Mouse (Mus musculus): ENCODE measurements around the gene Mob3a. TPM values are rescaled to one million over a fixed set of nuclear protein-coding genes. Genes with fewer than 3 reads are reported as not detected.

Gene Mob3a
- polyA plus RNA-seq (2012; rRNA removed), result 15.0 and 20.9 TPM in 2 replicates

DNA sequence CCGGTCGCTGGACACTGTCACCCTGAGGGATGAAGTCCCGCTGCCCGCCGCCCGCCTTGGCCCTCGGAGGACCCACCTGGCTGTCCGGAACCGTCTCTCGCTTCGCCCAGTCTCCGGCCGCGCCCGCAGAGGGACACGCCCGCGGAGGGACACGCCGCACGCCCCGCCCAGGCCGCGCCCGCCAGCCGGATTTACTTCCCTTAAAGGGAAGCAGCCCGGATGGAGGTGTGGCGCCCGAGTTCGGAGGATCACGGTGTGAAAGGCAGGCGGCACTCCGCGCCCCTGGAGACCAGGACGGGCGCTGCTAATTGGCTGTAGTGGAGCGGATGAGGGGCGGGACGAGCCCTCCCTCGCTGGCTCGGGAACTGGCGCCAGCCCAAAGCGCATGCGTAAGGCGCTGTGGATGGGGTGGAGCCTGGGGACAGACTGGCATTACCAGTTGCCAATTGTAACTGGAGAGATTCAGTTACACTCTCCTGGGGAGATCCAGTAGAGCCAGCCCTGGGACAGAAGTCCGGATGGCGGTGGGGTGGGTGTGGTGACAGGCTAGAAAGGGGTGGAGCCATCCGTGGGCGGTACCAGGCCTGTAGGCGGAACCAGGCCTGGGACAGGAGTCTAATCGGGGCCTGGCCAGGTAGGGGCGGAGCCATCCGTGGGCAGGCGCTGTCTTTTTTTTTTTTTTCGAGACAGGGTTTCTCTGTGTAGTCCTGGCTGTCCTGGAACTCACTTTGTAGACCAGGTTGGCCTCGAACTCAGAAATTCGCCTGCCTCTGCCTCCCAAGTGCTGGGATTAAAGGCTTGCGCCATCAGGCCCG is at the start of gene Mob3a, which contains the start of gene Izumo4:
Gene Mob3a, minus strand, starts transcription at position 257 of the 815 bp plus-strand sequence.
Gene Izumo4, plus strand, starts transcription at position 464 of the 815 bp plus-strand sequence.

DNA sequence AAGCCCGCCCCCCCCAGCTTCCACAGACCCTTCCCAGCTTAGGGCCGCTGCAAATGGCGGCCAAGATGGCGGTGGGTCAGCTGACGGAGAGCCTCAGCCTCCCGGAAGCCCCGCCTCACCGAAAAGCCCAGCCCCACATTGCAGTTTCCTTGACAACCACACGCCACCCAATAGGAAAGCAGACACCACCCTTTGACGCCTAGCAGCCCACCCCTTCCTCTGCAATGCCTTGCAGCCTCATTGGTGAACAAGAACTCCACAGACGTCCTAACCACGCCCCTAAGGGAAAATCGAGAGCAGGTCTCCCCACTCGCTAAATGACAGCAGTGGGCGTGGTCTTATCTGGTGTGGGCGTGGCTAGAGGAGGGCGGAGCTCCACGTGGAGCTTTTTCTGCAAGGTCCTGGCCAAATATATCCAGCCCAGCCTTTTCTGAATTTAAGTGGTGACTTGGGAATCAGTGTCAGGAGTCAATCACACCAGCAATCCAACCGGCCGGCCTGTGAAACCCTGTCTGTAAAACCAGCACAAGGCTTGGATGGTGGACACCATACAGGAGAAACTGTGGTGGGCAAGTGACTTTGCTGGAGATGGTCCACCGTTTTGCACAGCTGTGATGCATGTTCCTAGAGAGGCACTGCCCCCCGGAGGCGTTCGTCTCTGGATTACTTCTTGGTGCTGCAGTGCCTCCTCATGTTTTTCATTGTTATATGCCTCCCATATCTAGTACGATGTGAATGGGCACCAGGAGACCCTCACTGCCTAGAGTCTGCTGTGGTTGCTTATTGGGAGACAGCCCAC is 40.6 kb upstream of the Mob3a start, which contains the start of gene Ap3d1:
Gene Ap3d1, minus strand, starts transcription at position 85 of the 799 bp plus-strand sequence.

DNA sequence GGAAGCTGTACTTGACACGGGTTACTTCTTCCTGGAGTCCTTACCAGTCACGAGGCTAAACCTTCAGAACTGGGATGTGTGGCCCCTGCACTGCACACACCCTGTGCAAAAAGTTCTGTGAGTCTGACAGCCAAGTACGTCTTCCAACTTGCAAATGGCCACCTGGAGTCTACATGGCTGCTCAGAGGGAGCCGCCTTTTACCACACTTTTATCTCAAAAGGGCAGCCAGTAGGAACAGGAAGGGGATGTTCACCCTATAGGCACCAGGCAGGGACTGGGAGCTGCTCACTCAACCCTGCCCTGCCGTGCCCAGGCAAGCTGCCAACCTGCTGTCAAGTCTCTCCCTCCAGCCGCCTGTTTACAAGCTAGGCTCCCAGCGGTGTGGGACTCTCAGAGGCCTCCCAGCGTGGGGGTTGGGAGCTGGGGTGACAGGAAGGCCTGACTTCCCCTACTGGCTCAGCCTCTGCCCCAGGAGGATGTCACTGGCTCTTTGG is 23.8 kb downstream of the Mob3a start, which contains the start of gene Mknk2:
Gene Mknk2, minus strand, starts transcription at position 171 of the 495 bp plus-strand sequence.

DNA sequence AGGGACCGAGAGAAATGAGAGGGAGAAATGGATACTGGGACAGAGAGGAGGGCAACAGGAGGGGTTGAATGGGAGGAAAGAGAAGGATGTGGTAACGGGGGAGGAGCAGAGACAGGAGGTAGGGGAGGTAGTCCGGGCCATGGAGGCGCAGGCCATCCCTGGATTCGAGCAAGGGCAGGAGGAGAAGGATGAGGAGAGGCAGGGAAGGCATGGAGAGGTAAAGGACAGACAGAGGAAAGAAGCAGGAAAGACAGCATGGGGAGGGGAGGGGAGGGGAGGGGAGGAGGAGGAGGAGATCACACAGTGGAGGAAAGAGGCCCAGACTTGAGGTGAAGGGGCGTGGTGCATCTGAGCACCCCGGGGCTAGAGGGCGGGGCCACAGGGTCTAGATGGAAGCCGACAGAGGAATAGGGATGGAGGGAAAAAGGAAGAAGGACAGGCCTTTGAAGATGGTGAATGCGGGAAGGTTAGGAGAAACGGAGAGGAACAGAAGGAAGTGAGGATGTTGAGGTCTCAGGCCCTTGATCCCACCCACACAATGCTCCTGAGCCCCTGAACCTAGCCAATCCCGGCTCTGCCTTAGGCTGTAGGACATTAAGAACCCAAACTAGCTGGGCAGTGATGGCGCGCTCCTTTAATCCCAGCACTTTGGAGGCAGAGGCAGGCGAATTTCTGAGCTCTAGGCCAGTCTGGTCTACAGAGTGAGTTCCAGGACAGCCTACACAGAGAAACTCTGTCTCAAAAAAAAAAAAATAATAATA is 44.7 kb downstream of the Mob3a start, which contains the start of gene Btbd2:
Gene Btbd2, minus strand, starts transcription at position 209 of the 761 bp plus-strand sequence.

Other genes starting within 250 kb of the Mob3a start
- 1.2 and 1.8 TPM in 2 replicates for gene Onecut3, start 207.1 kb downstream of the Mob3a start, polyA plus RNA-seq (2012; rRNA removed)
- gene Atp8b3, start 162.9 kb downstream of the Mob3a start, polyA plus RNA-seq (2012; rRNA removed), result not detected in 2 replicates
- 24.4 and 24.8 TPM in 2 replicates for gene Rexo1, start 140.4 kb downstream of the Mob3a start, polyA plus RNA-seq (2012; rRNA removed)
- gene Klf16, start 124.7 kb downstream of the Mob3a start, polyA plus RNA-seq (2012; rRNA removed), result 17.2 and 26.0 TPM in 2 replicates
- gene Abhd17a, start 111.6 kb downstream of the Mob3a start, polyA plus RNA-seq (2012; rRNA removed), result 263 and 463 TPM in 2 replicates
- 91.7 and 103 TPM in 2 replicates for gene Scamp4, start 99.1 kb downstream of the Mob3a start, polyA plus RNA-seq (2012; rRNA removed)
- 10.5 and 14.2 TPM in 2 replicates for gene Adat3, start 99.1 kb downstream of the Mob3a start, polyA plus RNA-seq (2012; rRNA removed)
- gene Gm49322, start 96.0 kb downstream of the Mob3a start, polyA plus RNA-seq (2012; rRNA removed), result 0.62 and 1.2 TPM in 2 replicates
- gene Csnk1g2, start 79.1 kb downstream of the Mob3a start, polyA plus RNA-seq (2012; rRNA removed), result 114 and 151 TPM in 2 replicates
- gene Btbd2, start 44.9 kb downstream of the Mob3a start, polyA plus RNA-seq (2012; rRNA removed), result 38.9 and 41.5 TPM in 2 replicates
- gene Mknk2, start 23.9 kb downstream of the Mob3a start, polyA plus RNA-seq (2012; rRNA removed), result 165 and 210 TPM in 2 replicates
- 30.1 and 36.5 TPM in 2 replicates for gene Izumo4, start 207 bp upstream of the Mob3a start, polyA plus RNA-seq (2012; rRNA removed)
- gene Ap3d1, start 40.3 kb upstream of the Mob3a start, polyA plus RNA-seq (2012; rRNA removed), result 53.8 and 63.4 TPM in 2 replicates
- 20.4 and 21.6 TPM in 2 replicates for gene Dot1l, start 53.2 kb upstream of the Mob3a start, polyA plus RNA-seq (2012; rRNA removed)
- gene Sf3a2, start 96.2 kb upstream of the Mob3a start, polyA plus RNA-seq (2012; rRNA removed), result 28.3 and 33.0 TPM in 2 replicates
- gene Plekhj1, start 96.6 kb upstream of the Mob3a start, polyA plus RNA-seq (2012; rRNA removed), result 26.0 and 33.2 TPM in 2 replicates
- gene Amh, start 103.3 kb upstream of the Mob3a start, polyA plus RNA-seq (2012; rRNA removed), result 11.5 and 23.8 TPM in 2 replicates
- gene Jsrp1, start 111.5 kb upstream of the Mob3a start, polyA plus RNA-seq (2012; rRNA removed), result 2.5 and 3.3 TPM in 2 replicates
- gene Oaz1, start 124.7 kb upstream of the Mob3a start, polyA plus RNA-seq (2012; rRNA removed), result 614 and 821 TPM in 2 replicates
- 0.53 and 0.84 TPM in 2 replicates for gene Lingo3, start 142.1 kb upstream of the Mob3a start, polyA plus RNA-seq (2012; rRNA removed)
- 58.8 and 71.4 TPM in 2 replicates for gene Lsm7, start 153.2 kb upstream of the Mob3a start, polyA plus RNA-seq (2012; rRNA removed)
- 48.6 and 56.7 TPM in 2 replicates for gene Sppl2b, start 153.3 kb upstream of the Mob3a start, polyA plus RNA-seq (2012; rRNA removed)
- gene Tmprss9, start 169.9 kb upstream of the Mob3a start, polyA plus RNA-seq (2012; rRNA removed), result 19.4 and 39.8 TPM in 2 replicates
- gene Timm13, start 199.0 kb upstream of the Mob3a start, polyA plus RNA-seq (2012; rRNA removed), result 106 and 120 TPM in 2 replicates
- 15.5 and 17.3 TPM in 2 replicates for gene Lmnb2, start 216.3 kb upstream of the Mob3a start, polyA plus RNA-seq (2012; rRNA removed)
- 13.8 and 21.5 TPM in 2 replicates for gene Gadd45b, start 228.1 kb upstream of the Mob3a start, polyA plus RNA-seq (2012; rRNA removed)